Mouse (Mus musculus) ovary, postnatal 36 days (tissue): ENCODE results near the gene Mmd2.

ENCODE experiments used
- DNase-seq: peaks from one replicate; pipeline ENCODE4 v3.0.0; 2022; ENCODE audit warnings: low spot score, mixed read lengths

Mmd2 gene

GRCm38 (mm10) chr5:142608989-142609325 lies 357 bp upstream of the Mmd2 start:
- DNase-seq: no peak

GRCm38 (mm10) chr5:142605288-142605687 lies 3.3 kb downstream of the Mmd2 start:
- DNase-seq: no peak

- no peak for DNase-seq
Observed at GRCm38 (mm10) chr5:142604379-142604778, 4.2 kb downstream of the Mmd2 start.

- DNase-seq: no peak
Observed at GRCm38 (mm10) chr5:142597648-142598390, 10.8 kb downstream of the Mmd2 start.

GRCm38 (mm10) chr5:142596723-142597122 lies 11.9 kb downstream of the Mmd2 start:
- DNase-seq: no peak

GRCm38 (mm10) chr5:142595698-142596097 lies 12.9 kb downstream of the Mmd2 start:
- DNase-seq: no peak

- DNase-seq: no peak
Observed at GRCm38 (mm10) chr5:142590953-142591616, 17.5 kb downstream of the Mmd2 start.

GRCm38 (mm10) chr5:142583616-142584126 lies 24.9 kb downstream of the Mmd2 start:
- peak; percentile 16 for DNase-seq

- peak; percentile 61 for DNase-seq
Observed at GRCm38 (mm10) chr5:142581517-142581916, 27.1 kb downstream of the Mmd2 start.

- DNase-seq: no peak
Observed at GRCm38 (mm10) chr5:142578192-142578591, 30.4 kb downstream of the Mmd2 start.

GRCm38 (mm10) chr5:142576832-142577231 lies 31.8 kb downstream of the Mmd2 start:
- DNase-seq: peak; percentile 43

- no peak for DNase-seq
Observed at GRCm38 (mm10) chr5:142574323-142575057, 34.1 kb downstream of the Mmd2 start.

- no peak for DNase-seq
Observed at GRCm38 (mm10) chr5:142564606-142565005, 44.0 kb downstream of the Mmd2 start.

GRCm38 (mm10) chr5:142560261-142560660 lies 48.3 kb downstream of the Mmd2 start:
- DNase-seq: no peak

- DNase-seq: peak; percentile 55
Observed at GRCm38 (mm10) chr5:142557397-142558067, 51.1 kb downstream of the Mmd2 start.

GRCm38 (mm10) chr5:142556721-142557120 lies 51.9 kb downstream of the Mmd2 start:
- DNase-seq: no peak

- no peak for DNase-seq
Observed at GRCm38 (mm10) chr5:142555866-142556265, 52.7 kb downstream of the Mmd2 start.

- DNase-seq: peak; percentile 93
Observed at GRCm38 (mm10) chr5:142550706-142551652, 57.6 kb downstream of the Mmd2 start, which contains the start of gene Radil. Gene Radil, minus strand, starts transcription at chr5:142551098.

- no peak for DNase-seq
Observed at GRCm38 (mm10) chr5:142549961-142550705, 58.5 kb downstream of the Mmd2 start.

- no peak for DNase-seq
Observed at GRCm38 (mm10) chr5:142549441-142549840, 59.2 kb downstream of the Mmd2 start.
